Mouse (Mus musculus): ENCODE measurements around the gene Rbfox1.

Gene Rbfox1

DNA sequence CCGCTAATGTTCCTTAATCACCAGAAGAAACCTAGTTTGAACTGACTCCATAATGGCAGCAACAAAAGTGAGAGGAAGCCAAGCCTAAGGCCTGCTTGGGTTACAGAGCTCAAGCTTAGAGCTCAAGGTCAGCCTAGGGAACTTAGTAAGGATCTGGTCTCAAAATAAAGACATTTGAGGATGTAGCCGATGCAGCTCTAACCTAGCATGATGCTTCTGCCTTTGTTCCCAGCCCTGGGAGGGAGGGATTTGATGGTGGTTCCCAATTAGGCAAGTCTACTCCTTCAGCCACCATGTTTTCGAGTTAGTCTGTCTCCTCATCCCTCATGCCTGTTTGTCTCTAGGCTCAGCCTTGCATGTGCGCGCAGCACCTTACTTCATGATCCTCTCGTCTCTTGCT is 1548.1 kb downstream of the Rbfox1 start:
- DNase-seq, result no peak

DNA sequence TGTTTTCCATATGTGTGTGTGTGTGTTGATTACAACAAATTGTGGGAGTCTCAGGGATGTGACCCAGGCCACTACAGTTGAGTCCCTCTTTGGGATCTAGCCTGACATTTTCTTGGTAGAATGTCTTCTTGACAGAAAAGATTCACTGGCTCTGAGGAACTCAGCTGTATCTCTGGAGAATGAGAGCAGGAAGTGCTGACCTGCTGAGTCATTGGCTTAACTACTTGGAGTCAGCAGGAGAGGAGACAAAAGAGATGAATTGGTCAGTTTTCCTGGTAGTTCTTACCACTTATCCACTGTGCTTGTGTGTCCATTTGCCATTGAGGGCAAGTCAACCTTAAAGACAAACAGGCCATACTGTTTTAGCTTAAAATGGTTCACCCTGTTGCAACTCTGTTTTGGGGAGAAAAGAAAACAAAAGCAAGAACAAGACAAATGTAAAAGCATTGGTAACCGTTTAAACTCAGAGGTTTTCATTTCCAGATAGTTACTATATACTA is 1561.7 kb downstream of the Rbfox1 start:
- no peak for DNase-seq

GRCm38 (mm10) chr16:7447718-7448649 is 1562.8 kb downstream of the Rbfox1 start:
- peak; percentile 21 for DNase-seq

- DNase-seq, result no peak
These were observed 1566.0 kb downstream of the Rbfox1 start for GRCm38 (mm10) chr16:7451193-7451592.

DNA sequence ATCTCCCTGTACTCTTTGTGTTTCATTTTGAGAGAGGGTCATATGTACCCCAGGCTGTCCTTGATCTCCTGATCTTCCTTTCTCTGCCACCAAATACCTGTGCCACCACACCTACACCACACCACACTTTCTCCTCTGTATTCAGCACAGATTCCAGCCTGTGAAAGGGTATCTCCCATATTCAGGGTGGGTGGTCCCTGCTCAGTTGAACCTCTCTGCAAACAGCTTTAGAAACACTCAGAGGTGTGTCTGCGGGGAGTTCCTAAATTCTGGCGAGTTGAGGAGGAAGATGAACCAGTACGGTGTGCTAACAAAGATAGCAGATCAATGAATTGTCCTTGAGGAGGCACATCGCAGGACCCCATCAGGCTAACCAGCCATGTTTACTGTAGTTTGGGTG is 1572.4 kb downstream of the Rbfox1 start:
- DNase-seq, result no peak
